Mouse (Mus musculus) ES-E14 (cell line): Measurements from ENCODE around the gene Cox17. TPM values are rescaled to one million over a fixed set of nuclear protein-coding genes. Genes with fewer than 3 reads are reported as not detected.
A peak's percentile ranks its signal among the peaks of the same experiment; 100 is the strongest.

Source experiments
- DNase-seq: peaks from one replicate; pipeline ENCODE4 v3.0.0-alpha.2; 2013; ENCODE audit warnings: low read depth, low spot score
- H3K27ac ChIP-seq: 2 replicates; pipeline ENCODE4 v1.5.1; 2012; ENCODE audit warnings: low read depth, mild to moderate bottlenecking, low read length, moderate library complexity, mixed read lengths; ENCODE audit not compliant: poor library complexity, insufficient read depth, severe bottlenecking
- H3K36me3 ChIP-seq: 2 replicates; pipeline ENCODE4 v1.6.1; 2012; ENCODE audit warnings: mild to moderate bottlenecking, low read length, moderate library complexity, mixed read lengths; ENCODE audit not compliant: control insufficient read depth, poor library complexity, insufficient read depth, severe bottlenecking
- H3K4me1 ChIP-seq, 2 experiments: fragments of 150-350 bp in 1 of 2; sonication (generic) in 1 of 2; 2 replicates each; pipeline ENCODE4 v1.6.1; 2012; ENCODE audit warnings: low read length in 2 of 2, mild to moderate bottlenecking in 1 of 2, mixed read lengths in 1 of 2; ENCODE audit not compliant: control insufficient read depth in 2 of 2, insufficient read depth in 2 of 2, poor library complexity in 1 of 2
- H3K4me3 ChIP-seq, 2 experiments: fragments of 150-350 bp in 1 of 2; sonication (generic) in 1 of 2; 2 replicates each; pipeline ENCODE4 v1.5.1; 2012; ENCODE audit warnings: low read length in 2 of 2, low read depth in 1 of 2, mild to moderate bottlenecking in 1 of 2, mixed read lengths in 1 of 2; ENCODE audit not compliant: insufficient read depth in 1 of 2, poor library complexity in 1 of 2, severe bottlenecking in 1 of 2
- H3K9ac ChIP-seq: 2 replicates; pipeline ENCODE4 v1.6.1; 2012; ENCODE audit warnings: low read depth, mild to moderate bottlenecking, low read length, mixed read lengths; ENCODE audit not compliant: poor library complexity, insufficient read depth, severe bottlenecking
- H3K9me3 ChIP-seq: fragments of 150-350 bp; sonication (generic); 2 replicates; pipeline ENCODE4 v1.6.1; 2012; ENCODE audit warnings: low read depth, mild to moderate bottlenecking, low read length; ENCODE audit not compliant: control insufficient read depth, insufficient read depth
- CHD2 ChIP-seq: IDR thresholded peaks from 2 replicates; pipeline ENCODE4 v1.6.1; 2014; ENCODE audit warnings: mild to moderate bottlenecking, low read depth, low read length, inconsistent platforms
- HCFC1 ChIP-seq: IDR thresholded peaks from 2 replicates; pipeline ENCODE4 v1.6.1; 2012; ENCODE audit warnings: low read length, inconsistent platforms, borderline replicate concordance; ENCODE audit not compliant: insufficient read depth
- MAFK ChIP-seq: IDR thresholded peaks from 2 replicates; pipeline ENCODE4 v1.6.1; 2014; ENCODE audit warnings: mild to moderate bottlenecking, low read depth, low read length, inconsistent platforms; ENCODE audit not compliant: insufficient read depth
- ZC3H11A ChIP-seq: IDR thresholded peaks from 2 replicates; pipeline ENCODE4 v1.6.1; 2012; ENCODE audit warnings: low read depth, mild to moderate bottlenecking, inconsistent platforms, low read length, borderline replicate concordance
- ZNF384 ChIP-seq: IDR thresholded peaks from 2 replicates; pipeline ENCODE4 v1.6.1; 2012; ENCODE audit warnings: low read depth, low read length, inconsistent platforms
- in situ Hi-C, 2 experiments: fragments of 600-800 bp; cut with MboI; formaldehyde crosslinking; loops; one replicate each; pipeline ENCODE4 v1.15.1; 2025; ENCODE audit warnings: low sequenced_read_pairs in 2 of 2, inconsistent platforms in 1 of 2; ENCODE audit not compliant: unreplicated experiment in 2 of 2
- total RNA-seq: library from RNA; depleted of rRNA; stranded (reverse); fragments of 300-350 nt; gene quantifications from 2 replicates; pipeline ENCODE4 v1.2.3, GENCODE M21; 2012

The Cox17 gene
- total RNA-seq, 1 experiment = 249 TPM

GRCm38 (mm10) chr16:38306571-38307220, 40.1 kb upstream of the Cox17 start:
- no peaks in the 10 kb centered on the region for H3K9me3 ChIP-seq
- no peaks in the 10 kb centered on the region for H3K36me3 ChIP-seq
- TF ChIP-seq HCFC1 (0 out of 2 replicates have a peak, but pooled peaks have one; percentile 35), ZC3H11A (0 out of 2 replicates have a peak, but pooled peaks have one; percentile 24), MAFK (no peak)
- DNase-seq = no peak
- H3K9ac ChIP-seq = peak overlapping the region; percentile 49; the same call in 1 of the 2 replicates
- peak overlapping the region; percentile 2 to 18; a peak in 2 of 4 replicates for H3K4me3 ChIP-seq
- peaks cover 7 to 17% of the 10 kb centered on the region in 2 experiments; a peak in 2 of 4 replicates for H3K4me1 ChIP-seq
- in situ Hi-C loops = no loop called here
- no peak overlapping the region for H3K27ac ChIP-seq

GRCm38 (mm10) chr16:38307221-38307605, 39.6 kb upstream of the Cox17 start:
- in situ Hi-C loops = no loop called here
- TF ChIP-seq CHD2 = no peak
- no peak for TF ChIP-seq ZNF384
- TF ChIP-seq MAFK = no peak
- no peak for TF ChIP-seq ZC3H11A
- TF ChIP-seq HCFC1 = no peak
- no peak overlapping the region for H3K27ac ChIP-seq
- no peak overlapping the region for H3K4me3 ChIP-seq
- H3K9ac ChIP-seq = no peak overlapping the region
- peaks cover 7 to 15% of the 10 kb centered on the region in 2 experiments; a peak in 2 of 4 replicates for H3K4me1 ChIP-seq
- no peak for DNase-seq
- H3K36me3 ChIP-seq = no peaks in the 10 kb centered on the region
- no peaks in the 10 kb centered on the region for H3K9me3 ChIP-seq

GRCm38 (mm10) chr16:38307651-38308050, 39.1 kb upstream of the Cox17 start:
- Histone ChIP-seq H3K27ac (no peak overlapping the region), H3K36me3 (no peaks in the 10 kb centered on the region), H3K4me3 (no peak overlapping the region), H3K9me3 (no peaks in the 10 kb centered on the region), H3K4me1 (peaks cover 7 to 15% of the 10 kb centered on the region in 2 experiments; a peak in 2 of 4 replicates), H3K9ac (no peak overlapping the region)
- TF ChIP-seq MAFK = no peak
- TF ChIP-seq CHD2 = no peak
- TF ChIP-seq HCFC1 = no peak
- no peak for TF ChIP-seq ZC3H11A
- no peak for TF ChIP-seq ZNF384
- no peak for DNase-seq
- in situ Hi-C loops = no loop called here

GRCm38 (mm10) chr16:38308195-38308594, 38.6 kb upstream of the Cox17 start:
- Histone ChIP-seq H3K9me3 (no peaks in the 10 kb centered on the region), H3K4me3 (no peak overlapping the region), H3K4me1 (peaks cover 7 to 15% of the 10 kb centered on the region in 2 experiments; a peak in 2 of 4 replicates), H3K36me3 (no peaks in the 10 kb centered on the region), H3K9ac (no peak overlapping the region), H3K27ac (no peak overlapping the region)
- in situ Hi-C loops = no loop called here
- no peak for DNase-seq
- TF ChIP-seq CHD2 = no peak
- TF ChIP-seq ZC3H11A = no peak
- no peak for TF ChIP-seq MAFK
- TF ChIP-seq HCFC1 = no peak
- no peak for TF ChIP-seq ZNF384
